Mouse (Mus musculus) cerebral cortex, adult 2 months (tissue): ENCODE data around the gene Gdnf.

Experiments used
- WGBS: fragments of 180-500 bp; shearing (Covaris S2); methylation state at CpG from one replicate; pipeline ENCODE4 v1.1.7; 2018; 5-methylcytosine and 5-hydroxymethylcytosine counted together

The Gdnf gene

DNA sequence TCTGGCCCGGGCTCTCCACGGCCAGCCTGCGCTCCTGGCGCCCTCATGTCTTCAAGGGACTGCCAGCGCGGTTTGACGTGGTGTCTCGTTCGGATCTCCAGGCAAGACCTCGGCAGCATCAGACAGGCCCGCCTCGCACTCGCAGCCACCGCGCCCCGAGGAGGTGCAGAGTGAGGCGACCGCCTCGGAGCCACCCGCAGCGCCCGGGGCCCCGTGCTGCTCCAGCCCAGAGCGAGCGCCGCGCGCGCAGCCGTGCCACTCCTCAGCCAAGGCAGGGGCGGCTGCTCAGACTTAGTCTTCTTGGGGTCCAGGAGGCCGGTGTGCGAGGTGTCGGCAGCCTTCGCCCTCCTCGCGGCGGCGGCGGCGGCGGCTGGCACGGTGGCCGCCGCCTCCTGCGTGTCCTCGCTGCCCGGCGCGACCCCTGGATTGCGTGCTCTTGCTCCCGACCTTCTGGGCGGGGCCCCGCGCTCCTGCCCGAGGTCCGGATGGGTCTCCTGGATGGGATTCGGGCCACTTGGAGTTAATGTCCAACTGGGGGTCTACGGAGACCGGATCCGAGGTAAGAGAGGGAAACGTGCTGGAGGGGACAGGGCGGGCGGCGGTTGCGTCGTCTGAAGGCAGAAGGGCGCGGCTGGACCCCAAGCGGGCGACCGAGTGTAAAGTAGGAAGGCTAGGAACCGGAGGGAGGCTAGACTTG lies at the start of gene Gdnf:
Gene Gdnf (plus strand): TSS at position 291 of the 697 bp plus-strand sequence.
- WGBS, result 2% methylated on average over 73 of the region's 73 CpGs

GRCm38 (mm10) chr15:7767166-7767565 lies 43.5 kb upstream of the Gdnf start:
- WGBS, result 90% methylated on average over 7 of the region's 7 CpGs

- WGBS, result 81% methylated on average over 8 of the region's 8 CpGs
Measured at GRCm38 (mm10) chr15:7772983-7773382, 37.7 kb upstream of the Gdnf start.

- WGBS, result 92% methylated on average over 5 of the region's 5 CpGs
Measured at GRCm38 (mm10) chr15:7781517-7781916, 29.1 kb upstream of the Gdnf start.

- WGBS, result 2% methylated on average over 32 of the region's 32 CpGs
Measured at GRCm38 (mm10) chr15:7809841-7810391, 730 bp upstream of the Gdnf start.

- 11% methylated on average over 11 of the region's 11 CpGs for WGBS
Measured at GRCm38 (mm10) chr15:7811253-7811625, 593 bp downstream of the Gdnf start.

DNA sequence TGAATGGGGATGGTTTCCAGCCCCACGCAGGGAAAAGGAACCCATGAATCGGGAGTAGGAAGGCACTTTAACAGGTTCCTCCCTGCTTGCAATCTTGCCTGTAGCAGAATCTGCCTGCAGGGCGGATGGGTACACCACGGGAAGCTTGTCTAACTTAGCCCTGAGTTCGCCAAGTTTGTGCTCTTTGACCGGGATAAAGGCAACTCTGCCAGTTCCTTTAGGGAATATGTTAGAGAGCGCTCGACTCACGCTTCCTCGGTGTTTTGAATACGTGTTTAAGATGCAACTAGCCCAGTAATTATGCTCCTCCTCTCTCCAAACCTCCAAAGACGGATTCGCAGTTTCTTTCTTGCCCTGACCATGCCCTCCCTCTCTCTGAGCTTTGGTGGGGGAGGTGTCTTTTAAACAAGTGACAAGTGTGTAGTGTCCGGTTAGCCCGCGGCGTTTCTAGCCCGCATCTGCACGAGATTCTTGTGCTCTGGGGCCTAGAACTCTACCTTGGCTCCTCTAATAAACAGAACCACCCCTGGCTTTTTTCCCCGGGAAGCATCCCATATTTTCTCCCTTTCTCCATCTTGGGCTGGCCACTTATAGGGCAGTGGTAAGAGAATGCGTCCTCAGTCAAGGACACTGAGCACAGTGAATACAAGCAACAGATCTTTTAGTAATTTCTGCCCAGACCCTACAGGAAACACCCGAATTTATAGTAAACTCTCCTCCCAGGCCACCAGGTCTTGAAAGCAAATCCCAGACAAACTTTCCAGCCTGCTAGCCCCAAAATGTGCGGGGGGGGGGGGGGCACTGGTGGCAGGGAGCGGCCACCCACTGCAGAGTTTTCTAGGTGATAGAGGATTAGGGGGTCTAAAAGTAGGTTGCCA lies 1.4 kb downstream of the Gdnf start:
- 40% methylated on average over 24 of the region's 24 CpGs for WGBS

DNA sequence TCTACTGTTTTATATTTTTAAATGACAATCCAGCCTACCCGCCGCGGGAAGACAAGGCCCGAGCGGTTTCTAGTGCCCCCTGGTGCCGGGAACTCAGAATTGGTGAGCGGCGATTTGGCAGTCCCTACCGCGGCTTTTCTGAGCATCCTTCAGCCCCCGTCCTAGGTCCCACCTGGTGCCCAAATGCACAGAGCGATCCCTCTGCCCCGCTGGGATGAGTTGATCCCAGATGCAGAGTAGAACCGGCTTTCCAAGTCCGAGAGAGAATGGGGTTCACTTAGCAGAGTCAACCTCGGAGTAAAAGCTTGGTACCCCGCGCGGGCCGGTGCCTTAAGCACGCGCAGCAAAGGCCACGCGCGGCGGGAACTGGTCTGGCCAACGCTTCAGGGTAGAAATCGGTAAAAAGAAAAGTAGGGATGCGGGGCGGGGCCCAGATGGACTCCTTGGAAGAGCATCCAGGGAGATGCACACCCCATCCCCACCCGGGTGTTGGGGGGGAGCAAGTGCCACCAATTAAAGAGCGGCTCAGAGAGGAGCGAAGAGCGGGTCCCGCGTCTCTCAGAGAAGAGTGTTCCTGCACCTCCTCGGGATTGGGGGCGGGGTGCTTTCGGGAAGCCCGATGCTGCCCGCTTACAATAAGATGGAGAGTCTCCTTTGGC lies 2.4 kb downstream of the Gdnf start:
- WGBS, result 1% methylated on average over 41 of the region's 41 CpGs

DNA sequence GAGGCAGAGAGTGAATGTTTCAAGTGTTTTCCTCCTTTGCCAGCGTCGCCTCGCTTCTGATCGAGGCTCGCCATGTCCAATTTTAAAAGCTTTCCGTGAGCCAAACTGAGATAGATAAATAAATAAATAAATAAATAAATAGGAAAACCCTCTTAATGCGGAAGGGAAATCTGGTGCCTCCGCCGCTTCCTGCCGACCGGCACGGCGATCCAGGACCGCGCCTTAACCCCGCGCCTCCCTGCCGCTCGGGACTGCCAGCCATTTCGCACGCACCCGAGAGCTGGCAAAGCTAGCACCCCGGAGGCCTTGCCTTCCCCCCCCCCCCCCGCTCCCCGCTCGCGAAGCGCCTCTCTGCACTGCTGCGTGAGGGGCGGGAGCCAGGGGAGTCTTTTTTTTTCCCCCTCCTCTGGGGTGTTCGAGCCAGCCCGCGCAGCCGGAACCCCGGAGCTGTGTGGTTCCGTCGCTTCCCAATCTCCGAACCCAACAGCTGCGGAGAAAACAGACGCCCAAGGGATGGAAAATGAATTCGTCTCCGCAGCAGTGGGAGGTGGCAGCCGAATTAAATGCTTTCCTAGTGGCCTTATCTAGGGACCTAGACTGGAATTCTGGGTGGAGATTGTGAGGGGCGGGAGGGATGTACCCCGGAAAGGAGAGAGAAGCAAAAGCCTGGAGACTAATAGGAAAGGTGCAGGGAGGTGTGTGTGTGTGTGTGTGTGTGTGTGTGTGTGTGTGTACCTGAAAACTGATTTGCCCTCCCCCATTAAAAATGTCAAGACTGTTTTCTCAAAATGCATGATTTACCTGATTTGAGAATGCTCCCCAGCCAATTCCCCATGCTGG lies 3.1 kb downstream of the Gdnf start:
- 1% methylated on average over 45 of the region's 45 CpGs for WGBS

DNA sequence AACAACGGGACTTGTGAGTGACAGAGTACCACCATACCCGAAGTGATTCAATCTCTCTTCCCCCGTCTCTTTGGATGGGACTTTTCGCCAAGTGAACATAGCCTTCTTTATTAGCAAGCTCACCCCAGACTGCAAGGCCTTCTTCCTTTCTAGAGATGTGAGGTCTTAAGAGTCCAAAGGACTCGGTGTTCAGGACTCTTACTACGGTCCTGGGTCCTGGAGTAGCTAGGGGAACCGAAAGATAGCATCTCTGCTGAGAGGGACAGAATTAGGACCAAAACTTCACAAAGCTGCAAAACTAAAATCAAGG lies 3.7 kb downstream of the Gdnf start:
- WGBS, result 46% methylated on average over 7 of the region's 7 CpGs

DNA sequence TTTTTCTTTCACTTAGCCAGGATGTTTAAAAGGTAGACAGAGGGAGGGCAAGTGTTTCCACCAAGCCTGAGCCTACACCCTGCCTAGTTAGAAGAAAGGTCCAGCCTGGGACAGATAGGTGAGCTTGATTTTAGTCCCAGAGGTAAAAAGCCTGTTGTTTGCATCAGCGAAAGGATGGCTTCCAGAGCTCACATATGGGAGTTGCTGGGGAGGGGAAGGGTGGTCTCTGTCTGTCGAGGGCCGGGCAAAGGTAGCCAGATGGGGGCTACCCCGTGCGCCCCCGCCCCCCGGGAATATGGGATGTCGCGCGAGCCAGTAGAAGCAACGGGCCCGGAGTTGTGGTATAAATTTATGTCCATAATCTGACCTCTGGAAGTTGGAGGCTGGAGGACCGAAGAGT lies 4.3 kb downstream of the Gdnf start:
- 7% methylated on average over 13 of the region's 13 CpGs for WGBS

DNA sequence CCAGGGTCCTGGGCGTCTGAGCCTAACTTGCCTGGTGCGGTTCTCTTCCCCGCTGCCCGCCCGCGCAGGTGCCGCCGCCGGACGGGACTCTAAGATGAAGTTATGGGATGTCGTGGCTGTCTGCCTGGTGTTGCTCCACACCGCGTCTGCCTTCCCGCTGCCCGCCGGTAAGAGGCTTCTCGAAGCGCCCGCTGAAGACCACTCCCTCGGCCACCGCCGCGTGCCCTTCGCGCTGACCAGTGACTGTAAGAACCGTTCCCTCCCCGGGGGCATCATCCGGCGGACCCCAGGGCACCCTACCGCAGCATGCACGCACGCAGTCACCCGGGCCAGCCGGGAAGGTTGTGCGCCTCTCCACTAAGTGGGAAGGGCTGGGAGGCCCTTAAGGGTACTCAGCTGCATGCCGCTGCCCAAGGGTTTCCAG lies 4.9 kb downstream of the Gdnf start:
- 6% methylated on average over 36 of the region's 36 CpGs for WGBS

DNA sequence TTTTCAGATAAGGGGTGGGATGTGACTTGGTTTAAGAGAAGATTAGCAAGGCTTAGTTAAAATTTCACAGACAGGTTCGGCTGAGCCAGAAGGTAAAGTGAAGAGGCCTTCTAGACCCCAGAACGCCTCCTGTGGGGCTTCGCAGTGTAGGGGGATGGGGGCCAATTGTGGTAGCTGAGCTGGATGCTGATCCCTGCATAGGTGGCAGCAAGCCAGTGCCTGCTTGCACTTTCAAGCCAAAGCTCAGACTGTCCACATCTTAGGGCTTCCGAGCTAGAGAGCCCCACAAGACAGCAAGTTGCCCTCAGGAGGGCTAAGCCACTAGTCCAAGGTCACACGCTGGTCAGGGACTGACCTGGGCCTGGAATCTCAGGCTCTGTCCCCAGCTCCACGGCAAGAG lies 13.2 kb downstream of the Gdnf start:
- 78% methylated on average over 6 of the region's 6 CpGs for WGBS

DNA sequence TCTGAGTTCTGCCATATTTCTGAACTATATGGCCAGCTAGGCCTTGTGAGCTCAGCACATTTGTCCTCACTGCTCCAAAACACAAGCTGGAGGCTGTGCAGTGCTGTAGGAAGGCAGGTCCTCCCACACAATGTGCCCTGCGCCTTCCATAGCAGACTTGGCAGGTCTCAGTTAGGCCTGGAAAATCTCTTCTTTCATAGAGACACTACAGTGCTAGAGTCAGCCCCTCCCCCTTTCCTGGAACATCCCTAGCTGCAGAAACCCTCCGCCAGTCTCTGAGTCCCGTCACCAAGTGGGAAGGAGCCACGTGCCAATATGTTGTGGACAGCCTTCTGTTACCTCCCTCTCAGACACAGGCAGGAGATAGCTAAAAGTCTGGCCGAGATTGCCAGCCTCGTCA lies 14.9 kb downstream of the Gdnf start:
- WGBS, result 55% methylated on average over 6 of the region's 6 CpGs

DNA sequence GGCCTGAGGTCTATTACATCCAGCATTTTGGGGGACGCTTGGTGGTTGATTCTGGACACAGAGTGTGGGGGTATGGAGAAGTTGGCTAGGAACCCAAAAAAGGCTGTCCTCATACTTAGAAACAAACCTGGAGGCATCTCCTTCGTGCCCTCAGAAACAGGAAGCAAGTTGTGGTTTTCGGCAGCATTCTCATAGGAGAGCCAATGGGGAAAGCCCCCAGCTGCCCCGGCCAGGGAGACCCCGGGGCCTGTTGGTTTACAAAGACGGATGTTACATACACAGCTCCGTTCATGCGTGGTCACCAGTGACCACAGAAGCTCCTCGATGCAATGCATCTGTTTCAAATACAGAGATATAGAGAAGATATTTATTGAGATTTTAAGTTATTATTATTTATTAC lies 24.8 kb downstream of the Gdnf start:
- WGBS, result 87% methylated on average over 9 of the region's 9 CpGs

- 59% methylated on average over 8 of the region's 8 CpGs for WGBS
Measured at GRCm38 (mm10) chr15:7838060-7838920, 27.6 kb downstream of the Gdnf start.

DNA sequence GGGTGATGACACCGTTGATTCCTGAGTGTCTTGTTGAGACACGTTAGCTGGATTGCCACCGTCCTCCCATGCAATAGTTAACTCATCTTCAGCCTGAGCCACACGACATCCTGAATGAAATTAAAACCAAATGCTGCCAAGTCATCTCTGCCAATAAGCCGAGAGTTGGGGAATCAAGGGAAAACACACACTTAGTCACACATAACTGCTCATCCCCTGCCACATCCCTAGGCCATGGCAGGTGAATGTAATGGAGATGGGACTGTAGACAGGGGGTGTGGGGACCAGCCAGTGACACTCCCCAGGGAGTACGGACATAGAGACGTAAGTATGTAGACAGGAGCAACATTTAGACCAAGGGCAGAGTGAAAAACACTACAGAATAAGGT lies 28.3 kb downstream of the Gdnf start:
- WGBS, result 51% methylated on average over 7 of the region's 7 CpGs

GRCm38 (mm10) chr15:7841664-7842063 lies 31.0 kb downstream of the Gdnf start:
- WGBS, result 86% methylated on average over 1 of the region's 1 CpGs

DNA sequence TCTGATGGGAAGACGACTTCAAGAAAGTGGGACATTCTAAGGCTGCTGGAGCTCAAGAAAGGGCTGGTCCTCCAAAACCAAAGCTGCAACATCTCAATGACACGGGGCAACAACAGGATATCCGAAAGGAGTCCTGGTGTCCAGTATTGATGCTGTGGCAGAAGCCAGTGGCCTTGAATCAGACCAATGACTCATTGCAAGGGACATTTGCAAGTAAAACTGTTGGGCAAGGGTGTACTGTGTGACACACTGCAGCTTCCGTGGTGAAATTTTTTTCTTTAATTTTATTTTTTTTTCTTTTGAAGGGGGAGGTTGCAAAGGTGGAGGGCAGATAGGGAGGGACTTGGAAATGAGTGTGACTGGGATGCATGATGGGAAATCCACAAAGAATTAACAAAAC lies 31.8 kb downstream of the Gdnf start:
- WGBS, result 88% methylated on average over 4 of the region's 4 CpGs

- 48% methylated on average over 13 of the region's 13 CpGs for WGBS
Measured at GRCm38 (mm10) chr15:7857418-7857817, 46.8 kb downstream of the Gdnf start.

DNA sequence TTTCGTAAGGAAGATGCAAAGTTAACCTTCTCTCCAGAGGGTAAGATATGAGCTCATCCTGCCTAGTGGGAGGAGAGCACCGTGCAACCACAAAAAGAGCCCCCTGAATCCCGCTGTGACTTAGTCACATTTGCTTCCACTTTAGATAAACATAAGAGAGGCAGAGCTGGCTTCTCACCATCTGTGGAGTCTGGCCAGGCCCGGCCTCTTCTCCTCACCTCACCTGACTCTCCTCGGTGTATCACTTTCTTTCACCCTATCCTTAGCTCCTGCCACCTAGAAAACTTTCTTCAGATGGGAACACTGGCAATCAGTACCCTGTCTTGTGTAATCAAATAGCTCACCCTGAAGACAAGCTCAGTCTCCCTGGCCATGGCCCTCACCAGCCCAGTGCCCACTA lies 48.2 kb downstream of the Gdnf start:
- 76% methylated on average over 5 of the region's 5 CpGs for WGBS
